Mouse (Mus musculus) ZHBTc4 (cell line): ENCODE data around the gene Mdm2.
"Not testable (repeated sequence)": the region's sequence is repeated elsewhere in the genome, so short reads cannot be mapped to it uniquely, and the experiment has no call there.

Source experiments
- DNase-seq: peaks from one replicate; pipeline ENCODE4 v3.0.0-alpha.2; 2011; ENCODE audit warnings: low read depth, low spot score

Mdm2 gene

GRCm38 (mm10) chr10:117732962-117733592, 22.5 kb upstream of the Mdm2 start:
- DNase-seq = no peak

GRCm38 (mm10) chr10:117732184-117732583, 21.6 kb upstream of the Mdm2 start:
- no peak for DNase-seq

GRCm38 (mm10) chr10:117731244-117732101, 20.9 kb upstream of the Mdm2 start:
- peak; percentile 78 for DNase-seq

- no peak for DNase-seq
Measured at GRCm38 (mm10) chr10:117730637-117731203, 20.2 kb upstream of the Mdm2 start.

- no peak for DNase-seq
Measured at GRCm38 (mm10) chr10:117730140-117730539, 19.6 kb upstream of the Mdm2 start.

- DNase-seq = peak; percentile 46
Measured at GRCm38 (mm10) chr10:117729139-117729814, 18.7 kb upstream of the Mdm2 start.

- DNase-seq = no peak
Measured at GRCm38 (mm10) chr10:117728574-117728973, 18.0 kb upstream of the Mdm2 start.

- DNase-seq = no peak
Measured at GRCm38 (mm10) chr10:117727518-117728110, 17.1 kb upstream of the Mdm2 start.

GRCm38 (mm10) chr10:117726888-117727385, 16.4 kb upstream of the Mdm2 start:
- DNase-seq = no peak

GRCm38 (mm10) chr10:117726350-117726749, 15.8 kb upstream of the Mdm2 start:
- no peak for DNase-seq

- DNase-seq = no peak
Measured at GRCm38 (mm10) chr10:117725671-117726070, 15.1 kb upstream of the Mdm2 start.

GRCm38 (mm10) chr10:117724804-117725361, 14.3 kb upstream of the Mdm2 start:
- no peak for DNase-seq

GRCm38 (mm10) chr10:117724136-117724718, 13.7 kb upstream of the Mdm2 start:
- no peak for DNase-seq

- DNase-seq = no peak
Measured at GRCm38 (mm10) chr10:117718161-117719119, 7.9 kb upstream of the Mdm2 start.

GRCm38 (mm10) chr10:117717583-117717982, 7.0 kb upstream of the Mdm2 start:
- DNase-seq = peak; percentile 55

GRCm38 (mm10) chr10:117716686-117717085, 6.1 kb upstream of the Mdm2 start:
- no peak for DNase-seq

- DNase-seq = not testable (repeated sequence)
Measured at GRCm38 (mm10) chr10:117715654-117716053, 5.1 kb upstream of the Mdm2 start.

GRCm38 (mm10) chr10:117714928-117715500, 4.5 kb upstream of the Mdm2 start:
- DNase-seq = no peak

GRCm38 (mm10) chr10:117714048-117714545, 3.5 kb upstream of the Mdm2 start:
- DNase-seq = no peak
